Mouse (Mus musculus): Measurements from ENCODE around the gene Mcat. TPM values are rescaled to one million over a fixed set of nuclear protein-coding genes. Genes with fewer than 3 reads are reported as not detected.
A peak's percentile ranks its signal among the peaks of the same experiment; 100 is the strongest.

Gene Mcat
- polyA plus RNA-seq, 1 experiment from 2014 or later, result 31.4 TPM

DNA sequence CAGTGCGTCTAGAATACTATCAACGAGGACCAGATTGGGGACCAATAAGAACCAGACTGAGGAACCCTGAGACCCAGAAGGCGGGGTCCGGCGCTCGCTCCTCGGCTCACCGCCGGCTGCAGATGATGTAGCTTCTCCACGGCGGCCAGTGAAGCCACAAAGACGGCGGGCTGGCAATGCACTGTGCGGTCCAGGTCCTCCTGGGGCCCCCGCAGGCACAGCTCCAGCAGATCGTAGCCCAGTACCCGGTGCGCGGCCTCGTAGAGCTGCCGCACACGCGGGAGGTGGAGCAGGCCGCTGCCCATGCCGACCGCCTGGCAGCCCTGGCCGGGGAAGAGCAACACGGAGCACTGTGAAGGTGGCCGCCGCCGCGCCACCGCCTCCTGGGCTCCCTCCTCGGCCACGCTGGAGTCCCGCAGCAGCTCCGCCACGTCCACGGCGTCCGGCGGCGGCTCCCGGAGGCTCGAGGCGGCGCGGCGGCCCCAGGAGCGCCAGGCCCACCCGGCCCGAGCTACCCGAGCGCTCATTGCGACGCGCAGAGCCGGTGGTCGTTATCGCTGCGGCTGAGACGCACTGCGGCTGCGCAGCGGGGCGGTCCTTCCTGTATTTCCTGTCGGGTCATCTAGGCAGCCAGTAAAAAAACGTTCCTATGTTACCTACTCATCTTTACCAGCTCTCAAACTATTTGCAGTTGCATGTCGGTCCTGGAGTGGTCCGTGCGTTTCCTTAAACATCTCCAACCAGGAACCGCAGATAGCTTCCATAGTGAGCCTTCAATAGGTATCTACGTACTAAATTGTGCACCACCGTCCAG is 8.2 kb downstream of the Mcat start:
- H3K9ac ChIP-seq, result peak overlapping the region; percentile 94
- H3K36me3 ChIP-seq, result peaks cover 5% of the 10 kb centered on the region; the same call in 1 of the 2 replicates
- ATAC-seq, result peak; percentile 93
- WGBS, result under 1% methylated on average over 74 of the region's 74 CpGs
- peak overlapping the region; percentile 90 for H3K4me3 ChIP-seq (replicated peaks)
- H3K9me3 ChIP-seq, result no peaks in the 10 kb centered on the region
- peak overlapping the region; percentile 85 for H3K4me2 ChIP-seq (replicated peaks)
- H3K27ac ChIP-seq, result peak overlapping the region; percentile 89
- 0 out of 2 replicates have a peak, but pooled peaks cover 3% of the 10 kb centered on the region for H3K4me1 ChIP-seq (replicated peaks)
- no peaks in the 10 kb centered on the region for H3K27me3 ChIP-seq (replicated peaks)

GRCm38 (mm10) chr15:83553831-83554230 is 9.8 kb downstream of the Mcat start:
- Histone ChIP-seq H3K4me2 (replicated peaks) (no peak overlapping the region), H3K9ac (no peak overlapping the region), H3K27ac (no peak overlapping the region), H3K9me3 (no peaks in the 10 kb centered on the region), H3K4me3 (replicated peaks) (no peak overlapping the region), H3K27me3 (replicated peaks) (no peaks in the 10 kb centered on the region), H3K4me1 (replicated peaks) (0 out of 2 replicates have a peak, but pooled peaks cover 3% of the 10 kb centered on the region), H3K36me3 (peaks cover 16% of the 10 kb centered on the region; the same call in 1 of the 2 replicates)
- no peak for ATAC-seq

GRCm38 (mm10) chr15:83550137-83550536 is 13.4 kb downstream of the Mcat start:
- Histone ChIP-seq H3K27me3 (replicated peaks) (no peaks in the 10 kb centered on the region), H3K9me3 (no peaks in the 10 kb centered on the region), H3K4me2 (replicated peaks) (no peak overlapping the region), H3K9ac (no peak overlapping the region), H3K4me1 (replicated peaks) (no peaks in the 10 kb centered on the region), H3K4me3 (replicated peaks) (no peak overlapping the region), H3K27ac (no peak overlapping the region), H3K36me3 (peaks cover 36% of the 10 kb centered on the region)
- WGBS, result 84% methylated on average over 2 of the region's 2 CpGs
- ATAC-seq, result no peak

DNA sequence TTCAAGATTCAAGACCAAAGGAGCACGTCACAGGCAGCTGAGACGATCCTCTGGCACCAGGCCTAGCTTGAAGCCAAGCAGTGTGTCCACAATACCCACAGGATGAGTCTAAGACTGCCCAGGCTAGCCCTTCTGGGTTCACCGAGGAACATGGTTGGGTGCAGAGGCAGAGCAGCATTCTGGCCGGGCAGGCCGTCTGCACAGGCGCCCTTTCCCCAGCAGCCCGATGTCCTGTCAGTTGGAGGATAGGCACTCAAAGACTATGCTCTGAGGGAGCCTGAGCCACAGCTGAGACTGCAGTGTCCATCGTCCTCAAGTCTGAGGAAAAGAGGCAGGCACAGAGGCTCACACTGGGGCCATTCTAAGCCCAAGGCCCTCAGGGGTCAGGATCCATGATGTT is 16.4 kb downstream of the Mcat start:
- WGBS, result 88% methylated on average over 8 of the region's 8 CpGs
- Histone ChIP-seq H3K36me3 (peaks cover 31% of the 10 kb centered on the region), H3K27ac (no peak overlapping the region)

GRCm38 (mm10) chr15:83546029-83546428 is 17.6 kb downstream of the Mcat start:
- no peaks in the 10 kb centered on the region for H3K4me1 ChIP-seq (replicated peaks)
- 94% methylated on average over 7 of the region's 7 CpGs for WGBS

More for the DNA sequence above, 16.4 kb downstream of the Mcat start:
- Histone ChIP-seq H3K4me1 (replicated peaks) (no peaks in the 10 kb centered on the region), H3K4me3 (replicated peaks) (no peak overlapping the region), H3K27me3 (replicated peaks) (no peaks in the 10 kb centered on the region), H3K9ac (no peak overlapping the region), H3K4me2 (replicated peaks) (no peak overlapping the region), H3K9me3 (no peaks in the 10 kb centered on the region)
- no peak for ATAC-seq

DNA sequence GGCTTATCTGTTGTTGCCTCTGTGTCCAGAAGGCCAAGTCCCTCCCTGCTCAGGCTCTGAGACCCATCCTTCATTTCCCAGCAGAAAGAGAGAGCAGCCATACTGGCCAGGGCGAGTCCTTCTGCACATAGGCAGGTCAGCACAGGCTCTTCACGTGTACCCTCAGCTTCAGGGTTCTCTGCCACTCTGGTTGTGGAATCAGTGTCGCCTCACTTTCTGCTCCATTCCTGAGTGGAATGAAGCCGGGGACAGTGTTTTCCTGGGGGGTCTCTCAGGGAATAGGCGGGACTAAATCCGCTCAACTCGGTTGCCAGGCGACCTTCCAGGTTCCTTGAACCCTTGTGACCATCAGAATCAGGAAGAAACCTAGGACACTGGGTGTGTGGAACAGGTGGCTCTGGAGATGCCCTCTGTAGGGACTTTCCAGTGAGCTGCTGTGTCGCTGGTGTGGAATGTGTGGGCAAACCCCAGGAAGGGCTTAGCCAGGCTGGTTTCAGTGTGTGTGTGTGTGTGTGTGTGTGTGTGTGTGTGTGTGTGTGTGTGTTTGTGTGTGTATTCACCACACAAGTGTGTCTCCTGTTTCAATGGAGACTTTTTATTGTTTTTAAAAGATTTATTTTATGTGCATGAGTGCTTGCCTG is 21.8 kb downstream of the Mcat start:
- no peak overlapping the region for H3K4me2 ChIP-seq (replicated peaks)
- no peak for ATAC-seq
- no peak overlapping the region for H3K27ac ChIP-seq
- H3K4me1 ChIP-seq (replicated peaks), result no peaks in the 10 kb centered on the region
- H3K4me3 ChIP-seq (replicated peaks), result no peak overlapping the region
- 70% methylated on average over 9 of the region's 9 CpGs for WGBS
- H3K27me3 ChIP-seq (replicated peaks), result no peaks in the 10 kb centered on the region
- H3K9ac ChIP-seq, result no peak overlapping the region
- no peaks in the 10 kb centered on the region for H3K9me3 ChIP-seq
- H3K36me3 ChIP-seq, result peaks cover 6% of the 10 kb centered on the region

More at GRCm38 (mm10) chr15:83546029-83546428, 17.6 kb downstream of the Mcat start:
- no peak overlapping the region for H3K9ac ChIP-seq
- no peaks in the 10 kb centered on the region for H3K27me3 ChIP-seq (replicated peaks)
- no peaks in the 10 kb centered on the region for H3K9me3 ChIP-seq
- H3K36me3 ChIP-seq, result peaks cover 31% of the 10 kb centered on the region
- ATAC-seq, result no peak
- no peak overlapping the region for H3K27ac ChIP-seq
- no peak overlapping the region for H3K4me3 ChIP-seq (replicated peaks)
- no peak overlapping the region for H3K4me2 ChIP-seq (replicated peaks)

DNA sequence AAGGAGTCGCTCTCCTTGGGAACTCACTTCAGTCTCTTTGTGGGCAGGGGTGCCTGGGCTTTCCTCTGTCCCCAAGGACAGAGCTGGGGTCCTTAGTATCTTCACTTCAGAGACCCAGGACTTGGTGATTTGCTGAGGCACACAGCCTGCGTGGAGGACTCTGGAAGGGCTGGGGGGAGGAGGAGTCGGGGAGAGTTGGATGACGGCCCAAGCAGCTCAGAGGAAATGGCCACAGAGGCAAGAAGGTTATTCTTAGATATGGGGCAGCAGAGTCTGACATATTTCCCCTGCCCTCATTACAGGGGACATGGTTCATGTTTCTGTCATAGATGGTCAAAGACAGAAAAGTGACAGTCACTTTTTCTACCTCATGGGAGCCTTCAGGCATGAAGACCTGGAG is 23.7 kb downstream of the Mcat start:
- H3K4me1 ChIP-seq (replicated peaks), result no peaks in the 10 kb centered on the region; the same call in 1 of the 2 replicates
- H3K4me3 ChIP-seq (replicated peaks), result no peak overlapping the region
- no peaks in the 10 kb centered on the region for H3K27me3 ChIP-seq (replicated peaks)
- H3K4me2 ChIP-seq (replicated peaks), result no peak overlapping the region
- H3K36me3 ChIP-seq, result no peaks in the 10 kb centered on the region
- no peak for ATAC-seq
- H3K9ac ChIP-seq, result no peak overlapping the region
- WGBS, result 65% methylated on average over 4 of the region's 4 CpGs
- H3K9me3 ChIP-seq, result no peaks in the 10 kb centered on the region
- no peak overlapping the region for H3K27ac ChIP-seq

GRCm38 (mm10) chr15:83538855-83539254 is 24.7 kb downstream of the Mcat start:
- Histone ChIP-seq H3K36me3 (no peaks in the 10 kb centered on the region), H3K4me2 (replicated peaks) (no peak overlapping the region), H3K27me3 (replicated peaks) (no peaks in the 10 kb centered on the region), H3K27ac (no peak overlapping the region), H3K9ac (no peak overlapping the region), H3K4me1 (replicated peaks) (no peaks in the 10 kb centered on the region; the same call in 1 of the 2 replicates), H3K4me3 (replicated peaks) (no peak overlapping the region), H3K9me3 (no peaks in the 10 kb centered on the region)
- 88% methylated on average over 2 of the region's 2 CpGs for WGBS
- ATAC-seq, result no peak

DNA sequence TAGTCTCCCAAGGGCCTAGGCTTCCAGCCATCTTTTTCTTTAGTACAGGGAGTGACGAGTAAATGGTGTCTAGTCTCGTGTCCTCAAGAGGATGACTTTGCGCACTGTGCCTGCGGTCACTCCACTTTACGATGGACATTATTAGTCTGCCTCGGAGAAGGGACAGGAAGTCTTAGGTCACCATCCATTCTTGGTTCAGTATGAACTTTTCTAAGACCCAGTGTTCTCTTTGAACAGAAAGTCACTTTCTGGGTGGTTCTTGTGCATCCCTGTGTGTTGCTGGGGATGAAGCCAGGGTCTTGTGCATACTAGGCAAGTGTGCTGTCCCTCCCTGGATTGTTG is 27.7 kb downstream of the Mcat start:
- peaks cover under 1% of the 10 kb centered on the region; the same call in 1 of the 2 replicates for H3K4me1 ChIP-seq (replicated peaks)
- no peak overlapping the region for H3K9ac ChIP-seq
- no peak overlapping the region for H3K4me2 ChIP-seq (replicated peaks)
- ATAC-seq, result no peak
- no peaks in the 10 kb centered on the region for H3K36me3 ChIP-seq
- H3K9me3 ChIP-seq, result no peaks in the 10 kb centered on the region
- no peaks in the 10 kb centered on the region for H3K27me3 ChIP-seq (replicated peaks)
- no peak overlapping the region for H3K27ac ChIP-seq
- 79% methylated on average over 6 of the region's 6 CpGs for WGBS
- H3K4me3 ChIP-seq (replicated peaks), result no peak overlapping the region

DNA sequence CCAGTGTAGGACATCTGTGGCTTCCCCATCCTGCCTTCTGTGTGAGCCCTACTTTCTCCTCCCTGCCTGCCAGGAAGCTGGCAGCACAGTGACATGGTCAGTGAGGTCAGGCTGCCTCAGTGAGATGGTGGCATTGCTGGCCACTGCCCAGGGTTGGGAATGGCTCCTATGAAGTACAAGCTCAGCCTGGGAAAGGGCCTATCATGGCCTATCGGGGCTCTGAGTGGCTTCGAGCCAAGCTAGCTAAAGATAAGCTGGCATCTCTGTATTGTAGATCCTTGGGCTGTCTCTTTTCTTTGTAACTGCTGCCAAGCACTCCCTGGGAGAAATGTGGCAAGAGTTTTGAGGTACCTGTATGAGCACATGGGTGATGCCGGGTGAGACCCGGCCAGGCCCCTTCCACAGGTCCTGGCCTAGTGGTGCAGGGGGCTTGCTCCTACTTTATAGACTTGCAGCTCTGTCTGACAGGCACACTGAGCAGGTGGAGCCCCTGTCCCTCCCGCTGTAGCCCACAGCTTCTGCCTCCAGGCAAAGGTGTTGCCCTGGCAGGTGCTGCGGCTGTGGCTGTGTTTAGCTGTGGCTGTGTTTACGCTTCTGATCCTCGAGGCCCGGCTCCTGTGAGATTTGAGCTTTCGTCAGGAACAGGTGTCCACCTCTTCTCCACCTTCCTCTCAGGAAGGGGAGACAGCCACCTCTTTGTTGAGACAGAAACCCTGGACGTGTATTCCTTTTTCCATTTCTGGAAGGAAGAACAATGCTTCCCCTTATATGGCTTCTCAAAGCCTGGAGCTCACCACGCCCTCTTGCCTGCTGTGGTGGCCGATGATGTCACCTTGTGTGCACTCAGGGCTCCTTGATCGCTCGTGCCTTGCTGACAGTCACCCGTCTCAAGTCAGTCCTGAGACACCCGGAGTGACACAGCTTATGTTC is 28.4 kb downstream of the Mcat start:
- no peak overlapping the region for H3K27ac ChIP-seq
- H3K4me2 ChIP-seq (replicated peaks), result no peak overlapping the region
- no peaks in the 10 kb centered on the region for H3K27me3 ChIP-seq (replicated peaks)
- H3K36me3 ChIP-seq, result no peaks in the 10 kb centered on the region
- no peak overlapping the region for H3K9ac ChIP-seq
- H3K9me3 ChIP-seq, result no peaks in the 10 kb centered on the region
- ATAC-seq, result peak; percentile 76
- WGBS, result 48% methylated on average over 17 of the region's 17 CpGs
- peaks cover 7% of the 10 kb centered on the region; the same call in 1 of the 2 replicates for H3K4me1 ChIP-seq (replicated peaks)
- H3K4me3 ChIP-seq (replicated peaks), result no peak overlapping the region

GRCm38 (mm10) chr15:83532606-83533005 is 31.0 kb downstream of the Mcat start:
- Histone ChIP-seq H3K9ac (no peak overlapping the region), H3K36me3 (no peaks in the 10 kb centered on the region), H3K4me2 (replicated peaks) (no peak overlapping the region), H3K27me3 (replicated peaks) (peaks cover 9% of the 10 kb centered on the region), H3K4me1 (replicated peaks) (peaks cover 8% of the 10 kb centered on the region; the same call in 1 of the 2 replicates), H3K4me3 (replicated peaks) (no peak overlapping the region), H3K27ac (no peak overlapping the region), H3K9me3 (no peaks in the 10 kb centered on the region)
- WGBS, result 82% methylated on average over 7 of the region's 7 CpGs
- no peak for ATAC-seq

- H3K4me1 ChIP-seq (replicated peaks), result peaks cover 12% of the 10 kb centered on the region
- no peaks in the 10 kb centered on the region for H3K9me3 ChIP-seq
- no peak overlapping the region for H3K4me3 ChIP-seq (replicated peaks)
- H3K27ac ChIP-seq, result no peak overlapping the region
- H3K27me3 ChIP-seq (replicated peaks), result peaks cover 14% of the 10 kb centered on the region
- no peak overlapping the region for H3K9ac ChIP-seq
- no peak overlapping the region for H3K4me2 ChIP-seq (replicated peaks)
- whole genome bisulfite sequencing, result 85% methylated on average over 5 of the region's 5 CpGs
- no peaks in the 10 kb centered on the region for H3K36me3 ChIP-seq
- ATAC-seq, result no peak
These were observed 31.6 kb downstream of the Mcat start for GRCm38 (mm10) chr15:83531961-83532469.
